Mouse (Mus musculus) intestine, embryonic 14.5 days (tissue): ENCODE results near the gene Cd7. TPM values are rescaled to one million over a fixed set of nuclear protein-coding genes. Genes with fewer than 3 reads are reported as not detected.
"Not testable (repeated sequence)": the region's sequence is repeated elsewhere in the genome, so short reads cannot be mapped to it uniquely, and the experiment has no call there.

Source experiments
- ATAC-seq: fragments of 200-750 bp; cut with Nextera tagmentation; replicated peaks from 2 replicates; pipeline ENCODE4 v1.8.0; 2017; ENCODE audit warnings: low read depth, moderate number of reproducible peaks, moderate TSS enrichment, moderate library complexity; ENCODE audit not compliant: low FRiP score, low TSS enrichment
- DNase-seq: peaks from one replicate; pipeline ENCODE4 v3.0.0-alpha.2; 2018; ENCODE audit warnings: low spot score
- H3K27ac ChIP-seq: fragments of 300-500 bp; sonication (generic); 2 replicates; pipeline ENCODE4 v1.5.1; 2014; ENCODE audit warnings: low read depth, mild to moderate bottlenecking, control low read depth
- H3K27me3 ChIP-seq: fragments of 300-500 bp; sonication (generic); replicated peaks from 2 replicates; pipeline ENCODE4 v1.6.1; 2014; ENCODE audit warnings: low read length, control low read depth; ENCODE audit not compliant: control insufficient read depth, insufficient read depth
- H3K36me3 ChIP-seq: fragments of 300-500 bp; sonication (generic); 2 replicates; pipeline ENCODE4 v1.6.1; 2014; ENCODE audit warnings: low read length, control low read depth; ENCODE audit not compliant: control insufficient read depth, insufficient read depth
- H3K4me1 ChIP-seq: fragments of 300-500 bp; sonication (generic); replicated peaks from 2 replicates; pipeline ENCODE4 v1.6.1; 2014; ENCODE audit warnings: low read length, control low read depth, mixed read lengths; ENCODE audit not compliant: control insufficient read depth, insufficient read depth
- H3K4me2 ChIP-seq: fragments of 300-500 bp; sonication (generic); 2 replicates; pipeline ENCODE4 v1.6.1; 2014; ENCODE audit warnings: low read length
- H3K4me3 ChIP-seq: fragments of 300-500 bp; sonication (generic); 2 replicates; pipeline ENCODE4 v1.5.1; 2014; ENCODE audit warnings: low read depth, low read length, control low read depth, mixed read lengths
- H3K9ac ChIP-seq: fragments of 300-500 bp; sonication (generic); 2 replicates; pipeline ENCODE4 v1.6.1; 2014; ENCODE audit warnings: mild to moderate bottlenecking, low read length
- H3K9me3 ChIP-seq: fragments of 300-500 bp; sonication (generic); 2 replicates; pipeline ENCODE4 v1.6.1; 2016; ENCODE audit warnings: low read length, control low read depth; ENCODE audit not compliant: control insufficient read depth
- WGBS: fragments of 180-500 bp; shearing (Covaris S2); extraction: QIAGEN DNeasy Blood & Tissue Kit; methylation state at CpG from one replicate; pipeline ENCODE4 v1.1.7; 2014; 5-methylcytosine and 5-hydroxymethylcytosine counted together
- polyA plus RNA-seq: library from polyadenylated mRNA; unstranded; fragments of >200 nt; fragmentation: Nextera tagmentation; extraction: Ambion mirVana; gene quantifications from 2 replicates; pipeline ENCODE4 v1.2.1, GENCODE M21; 2014

The Cd7 gene
- polyA plus RNA-seq, 1 experiment from 2014 or later, result 2.9 TPM

- Histone ChIP-seq H3K36me3 (no peaks in the 10 kb centered on the region), H3K9ac (no peak overlapping the region), H3K4me2 (no peak overlapping the region), H3K27me3 (no peaks in the 10 kb centered on the region), H3K4me1 (peaks cover 6% of the 10 kb centered on the region; the same call in 1 of the 2 replicates), H3K4me3 (no peak overlapping the region), H3K27ac (peak overlapping the region; percentile 11; the same call in 1 of the 2 replicates), H3K9me3 (no peaks in the 10 kb centered on the region)
- DNase-seq (peak; percentile 60), ATAC-seq (0 out of 2 replicates have a peak, but pooled peaks have one; percentile 15)
- 59% methylated on average over 7 of the region's 7 CpGs for WGBS
Measured at GRCm38 (mm10) chr11:121056536-121057236, 17.5 kb upstream of the Cd7 start.

GRCm38 (mm10) chr11:121053536-121053935 lies 14.3 kb upstream of the Cd7 start:
- peak; percentile 95 for DNase-seq
- Histone ChIP-seq H3K27ac (no peak overlapping the region), H3K4me2 (no peak overlapping the region), H3K4me1 (no peaks in the 10 kb centered on the region; the same call in 1 of the 2 replicates), H3K9me3 (no peaks in the 10 kb centered on the region), H3K4me3 (no peak overlapping the region), H3K9ac (no peak overlapping the region), H3K36me3 (no peaks in the 10 kb centered on the region), H3K27me3 (no peaks in the 10 kb centered on the region)
- ATAC-seq, result peak; percentile 60; the same call in 1 of the 2 replicates
- WGBS, result 13% methylated on average over 8 of the region's 8 CpGs

GRCm38 (mm10) chr11:121052387-121052786 lies 13.2 kb upstream of the Cd7 start:
- no peak for ATAC-seq
- no peak for DNase-seq
- H3K4me1 ChIP-seq, result no peaks in the 10 kb centered on the region; the same call in 1 of the 2 replicates
- H3K36me3 ChIP-seq, result no peaks in the 10 kb centered on the region
- H3K27ac ChIP-seq, result no peak overlapping the region
- no peaks in the 10 kb centered on the region for H3K9me3 ChIP-seq
- no peaks in the 10 kb centered on the region for H3K27me3 ChIP-seq
- 65% methylated on average over 4 of the region's 4 CpGs for WGBS
- no peak overlapping the region for H3K9ac ChIP-seq
- H3K4me2 ChIP-seq, result no peak overlapping the region
- no peak overlapping the region for H3K4me3 ChIP-seq

GRCm38 (mm10) chr11:121051793-121052192 lies 12.6 kb upstream of the Cd7 start:
- Histone ChIP-seq H3K9ac (no peak overlapping the region), H3K27me3 (no peaks in the 10 kb centered on the region), H3K9me3 (no peaks in the 10 kb centered on the region), H3K27ac (no peak overlapping the region), H3K4me3 (no peak overlapping the region), H3K4me1 (no peaks in the 10 kb centered on the region; the same call in 1 of the 2 replicates), H3K36me3 (no peaks in the 10 kb centered on the region), H3K4me2 (no peak overlapping the region)
- ATAC-seq (no peak), DNase-seq (no peak)
- 29% methylated on average over 1 of the region's 1 CpGs for WGBS

- WGBS, result 40% methylated on average over 1 of the region's 1 CpGs
- Histone ChIP-seq H3K27me3 (no peaks in the 10 kb centered on the region), H3K4me1 (no peaks in the 10 kb centered on the region; the same call in 1 of the 2 replicates), H3K4me2 (no peak overlapping the region), H3K36me3 (no peaks in the 10 kb centered on the region), H3K4me3 (no peak overlapping the region), H3K9me3 (no peaks in the 10 kb centered on the region), H3K9ac (no peak overlapping the region), H3K27ac (no peak overlapping the region)
- DNase-seq (no peak), ATAC-seq (no peak)
Measured at GRCm38 (mm10) chr11:121049840-121050239, 10.6 kb upstream of the Cd7 start.

GRCm38 (mm10) chr11:121047826-121048399 lies 8.7 kb upstream of the Cd7 start:
- H3K27me3 ChIP-seq, result no peaks in the 10 kb centered on the region
- H3K9me3 ChIP-seq, result no peaks in the 10 kb centered on the region
- no peaks in the 10 kb centered on the region for H3K4me1 ChIP-seq
- H3K4me2 ChIP-seq, result no peak overlapping the region
- no peaks in the 10 kb centered on the region for H3K36me3 ChIP-seq
- H3K9ac ChIP-seq, result no peak overlapping the region
- DNase-seq (no peak), ATAC-seq (no peak)
- H3K4me3 ChIP-seq, result no peak overlapping the region
- whole genome bisulfite sequencing, result 68% methylated on average over 2 of the region's 2 CpGs
- no peak overlapping the region for H3K27ac ChIP-seq

- H3K4me1 ChIP-seq, result no peaks in the 10 kb centered on the region
- H3K27me3 ChIP-seq, result no peaks in the 10 kb centered on the region
- 69% methylated on average over 1 of the region's 1 CpGs for WGBS
- DNase-seq (no peak), ATAC-seq (no peak)
- H3K36me3 ChIP-seq, result no peaks in the 10 kb centered on the region
- H3K4me2 ChIP-seq, result no peak overlapping the region
- no peaks in the 10 kb centered on the region for H3K9me3 ChIP-seq
- H3K27ac ChIP-seq, result no peak overlapping the region
- H3K4me3 ChIP-seq, result no peak overlapping the region
- H3K9ac ChIP-seq, result no peak overlapping the region
Measured at GRCm38 (mm10) chr11:121045286-121045685, 6.1 kb upstream of the Cd7 start.

- not testable (repeated sequence) for H3K4me2 ChIP-seq, H3K9me3 ChIP-seq, ATAC-seq, H3K9ac ChIP-seq, DNase-seq, H3K36me3 ChIP-seq, H3K27me3 ChIP-seq, H3K4me1 ChIP-seq, H3K27ac ChIP-seq, H3K4me3 ChIP-seq
- 37% methylated on average over 1 of the region's 1 CpGs for WGBS
Measured at GRCm38 (mm10) chr11:121043025-121043424, 3.8 kb upstream of the Cd7 start.

- ATAC-seq (no peak), DNase-seq (no peak)
- Histone ChIP-seq H3K4me2 (no peak overlapping the region), H3K9ac (no peak overlapping the region), H3K4me1 (no peaks in the 10 kb centered on the region), H3K27me3 (no peaks in the 10 kb centered on the region), H3K9me3 (no peaks in the 10 kb centered on the region), H3K36me3 (no peaks in the 10 kb centered on the region), H3K4me3 (no peak overlapping the region), H3K27ac (no peak overlapping the region)
- WGBS, result 61% methylated on average over 4 of the region's 4 CpGs
Measured at GRCm38 (mm10) chr11:121042480-121042879, 3.3 kb upstream of the Cd7 start.
